Mouse (Mus musculus): ENCODE results near the gene Gm13694. TPM values are rescaled to one million over a fixed set of nuclear protein-coding genes. Genes with fewer than 3 reads are reported as not detected.
"Not testable (repeated sequence)": the region's sequence is repeated elsewhere in the genome, so short reads cannot be mapped to it uniquely, and the experiment has no call there.

The Gm13694 gene
- total RNA-seq (2015; ENCODE audit: low replicate concordance) (not detected in 2 replicates), total RNA-seq (2017; ENCODE audit: low replicate concordance) (1.9 TPM in 1 of 2 replicates, not detected in the other)

DNA sequence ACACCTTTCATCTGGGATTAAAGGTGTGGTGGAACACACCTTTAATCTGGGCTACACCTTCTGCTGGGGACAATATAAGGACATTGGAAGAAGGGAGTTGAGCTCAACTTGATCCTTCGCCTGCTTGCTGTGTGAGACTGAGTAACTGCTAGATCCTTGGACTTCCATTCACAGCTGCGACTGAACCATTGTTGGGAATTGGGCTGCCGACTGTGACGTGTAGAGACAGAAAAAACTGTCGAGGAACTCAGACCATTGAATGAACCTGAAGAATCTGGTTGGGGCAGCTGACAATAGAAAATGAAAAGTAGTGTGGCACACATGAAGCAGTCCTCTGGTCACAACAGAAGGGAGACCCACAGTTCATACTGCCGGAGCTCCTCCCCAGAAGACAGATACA is at the start of gene Gm13694:
TSS of gene Gm13694 (plus strand) at position 301 of the 400 bp plus-strand sequence.
- not testable (repeated sequence) for ATAC-seq (replicated peaks; ENCODE audit: low FRiP score, poor library complexity, severe bottlenecking)

DNA sequence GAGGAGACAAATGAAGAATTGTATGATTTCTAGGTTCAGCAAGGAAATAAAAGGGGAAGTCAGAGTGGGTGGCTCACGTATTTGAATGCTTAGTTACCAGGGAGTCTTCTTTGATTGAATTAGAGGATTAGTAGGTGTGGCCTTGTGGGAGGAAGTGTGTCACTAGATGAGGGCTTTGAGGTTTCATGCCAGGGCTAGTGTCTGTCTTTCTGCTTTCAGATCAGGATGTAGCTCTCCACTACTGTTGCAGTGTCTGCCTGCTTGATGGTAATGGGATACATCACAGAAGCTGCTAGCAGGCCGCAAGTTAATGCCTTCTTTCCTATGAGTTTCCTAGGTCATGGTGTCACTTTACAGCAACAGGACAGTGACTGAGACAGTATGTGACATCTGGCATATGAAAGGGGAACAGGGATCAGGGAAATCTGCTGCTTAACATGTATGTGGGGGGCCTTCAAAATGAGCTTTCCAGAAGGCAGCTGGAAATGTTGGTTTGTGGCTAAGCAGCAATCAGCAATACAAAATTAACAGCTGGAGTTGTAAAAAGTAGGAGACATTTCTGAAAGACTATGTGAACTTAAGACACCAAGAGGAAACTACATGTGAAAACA is 49.1 kb upstream of the Gm13694 start:
- ATAC-seq (replicated peaks; ENCODE audit: low FRiP score, poor library complexity, severe bottlenecking), result no peak

DNA sequence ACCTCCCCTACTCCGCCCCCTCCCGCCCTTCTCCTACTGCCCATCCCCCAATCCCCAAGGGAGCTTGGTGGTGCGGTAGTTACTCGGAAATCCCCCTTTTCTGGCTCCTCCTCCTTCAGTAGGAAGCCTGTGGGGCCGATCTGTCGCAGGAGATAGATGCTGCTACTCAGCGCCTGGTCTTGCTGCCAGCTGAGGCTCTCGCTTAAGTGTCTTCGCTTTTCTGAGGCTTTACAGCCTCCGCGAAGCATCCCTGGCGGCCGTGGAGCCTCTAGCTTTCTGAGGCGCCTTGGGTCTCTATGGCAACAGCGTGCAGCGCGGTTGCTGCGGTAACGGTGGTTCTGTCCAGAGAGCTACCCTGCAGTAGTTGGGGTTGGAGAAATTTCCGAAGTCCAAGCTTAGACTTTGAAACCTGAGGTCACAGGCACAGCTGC is 37.8 kb upstream of the Gm13694 start, which contains the start of gene Zswim2:
TSS of gene Zswim2 (minus strand) at position 298 of the 431 bp plus-strand sequence.
- no peak for ATAC-seq (replicated peaks; ENCODE audit: low FRiP score, poor library complexity, severe bottlenecking)

DNA sequence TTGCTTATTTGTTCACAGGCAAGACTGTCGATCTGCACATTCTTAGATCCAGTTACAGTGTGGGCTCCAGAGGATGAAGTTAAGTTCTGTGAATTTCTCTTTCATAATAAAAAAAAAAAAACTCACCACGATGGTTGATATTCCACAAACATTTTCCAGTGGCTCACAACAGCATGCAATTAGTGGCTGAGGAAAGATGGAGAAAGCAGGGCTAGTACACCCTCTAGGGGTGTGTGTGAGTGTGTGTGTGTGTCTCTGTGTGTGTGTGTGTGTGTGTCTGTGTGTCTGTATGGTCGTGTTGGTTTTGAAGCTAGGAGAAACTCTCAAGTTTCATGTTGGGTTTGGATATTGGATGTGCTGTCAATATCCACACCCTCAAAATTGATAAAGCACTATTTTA is 37.4 kb upstream of the Gm13694 start:
- no peak for ATAC-seq (replicated peaks; ENCODE audit: low FRiP score, poor library complexity, severe bottlenecking)

DNA sequence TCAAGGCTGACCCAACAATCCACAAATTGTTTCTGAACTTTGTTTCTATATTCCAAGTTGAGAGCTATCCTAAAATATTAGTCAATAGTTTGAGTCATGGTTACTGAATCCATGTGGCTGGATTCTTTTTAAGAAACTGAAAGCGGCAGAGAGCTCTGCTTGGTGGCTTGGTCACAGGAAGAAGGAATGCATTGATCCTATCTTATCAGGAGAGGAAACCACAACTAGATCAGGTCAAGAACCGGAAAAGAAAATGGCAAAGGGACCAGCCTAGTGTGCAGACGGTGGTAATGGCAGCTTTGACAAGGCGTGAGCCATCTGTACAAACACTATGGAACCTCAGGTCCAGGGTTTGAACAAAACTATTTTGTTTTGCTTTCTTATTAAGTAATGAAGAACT is 36.9 kb upstream of the Gm13694 start:
- no peak for ATAC-seq (replicated peaks; ENCODE audit: low FRiP score, poor library complexity, severe bottlenecking)

DNA sequence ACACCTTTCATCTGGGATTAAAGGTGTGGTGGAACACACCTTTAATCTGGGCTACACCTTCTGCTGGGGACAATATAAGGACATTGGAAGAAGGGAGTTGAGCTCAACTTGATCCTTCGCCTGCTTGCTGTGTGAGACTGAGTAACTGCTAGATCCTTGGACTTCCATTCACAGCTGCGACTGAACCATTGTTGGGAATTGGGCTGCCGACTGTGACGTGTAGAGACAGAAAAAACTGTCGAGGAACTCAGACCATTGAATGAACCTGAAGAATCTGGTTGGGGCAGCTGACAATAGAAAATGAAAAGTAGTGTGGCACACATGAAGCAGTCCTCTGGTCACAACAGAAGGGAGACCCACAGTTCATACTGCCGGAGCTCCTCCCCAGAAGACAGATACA is 23.3 kb upstream of the Gm13694 start, which contains the start of gene Gm13698:
TSS of gene Gm13698 (plus strand) at position 301 of the 400 bp plus-strand sequence.
- ATAC-seq (replicated peaks; ENCODE audit: low FRiP score, poor library complexity, severe bottlenecking), result not testable (repeated sequence)

DNA sequence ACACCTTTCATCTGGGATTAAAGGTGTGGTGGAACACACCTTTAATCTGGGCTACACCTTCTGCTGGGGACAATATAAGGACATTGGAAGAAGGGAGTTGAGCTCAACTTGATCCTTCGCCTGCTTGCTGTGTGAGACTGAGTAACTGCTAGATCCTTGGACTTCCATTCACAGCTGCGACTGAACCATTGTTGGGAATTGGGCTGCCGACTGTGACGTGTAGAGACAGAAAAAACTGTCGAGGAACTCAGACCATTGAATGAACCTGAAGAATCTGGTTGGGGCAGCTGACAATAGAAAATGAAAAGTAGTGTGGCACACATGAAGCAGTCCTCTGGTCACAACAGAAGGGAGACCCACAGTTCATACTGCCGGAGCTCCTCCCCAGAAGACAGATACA is 17.5 kb upstream of the Gm13694 start, which contains the start of gene Gm13693:
TSS of gene Gm13693 (plus strand) at position 301 of the 400 bp plus-strand sequence.
- ATAC-seq (replicated peaks; ENCODE audit: low FRiP score, poor library complexity, severe bottlenecking), result not testable (repeated sequence)

DNA sequence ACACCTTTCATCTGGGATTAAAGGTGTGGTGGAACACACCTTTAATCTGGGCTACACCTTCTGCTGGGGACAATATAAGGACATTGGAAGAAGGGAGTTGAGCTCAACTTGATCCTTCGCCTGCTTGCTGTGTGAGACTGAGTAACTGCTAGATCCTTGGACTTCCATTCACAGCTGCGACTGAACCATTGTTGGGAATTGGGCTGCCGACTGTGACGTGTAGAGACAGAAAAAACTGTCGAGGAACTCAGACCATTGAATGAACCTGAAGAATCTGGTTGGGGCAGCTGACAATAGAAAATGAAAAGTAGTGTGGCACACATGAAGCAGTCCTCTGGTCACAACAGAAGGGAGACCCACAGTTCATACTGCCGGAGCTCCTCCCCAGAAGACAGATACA is 11.7 kb upstream of the Gm13694 start, which contains the start of gene Gm13695:
TSS of gene Gm13695 (plus strand) at position 301 of the 400 bp plus-strand sequence.
- ATAC-seq (replicated peaks; ENCODE audit: low FRiP score, poor library complexity, severe bottlenecking), result not testable (repeated sequence)

DNA sequence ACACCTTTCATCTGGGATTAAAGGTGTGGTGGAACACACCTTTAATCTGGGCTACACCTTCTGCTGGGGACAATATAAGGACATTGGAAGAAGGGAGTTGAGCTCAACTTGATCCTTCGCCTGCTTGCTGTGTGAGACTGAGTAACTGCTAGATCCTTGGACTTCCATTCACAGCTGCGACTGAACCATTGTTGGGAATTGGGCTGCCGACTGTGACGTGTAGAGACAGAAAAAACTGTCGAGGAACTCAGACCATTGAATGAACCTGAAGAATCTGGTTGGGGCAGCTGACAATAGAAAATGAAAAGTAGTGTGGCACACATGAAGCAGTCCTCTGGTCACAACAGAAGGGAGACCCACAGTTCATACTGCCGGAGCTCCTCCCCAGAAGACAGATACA is 5.9 kb upstream of the Gm13694 start, which contains the start of gene Gm13696:
TSS of gene Gm13696 (plus strand) at position 301 of the 400 bp plus-strand sequence.
- ATAC-seq (replicated peaks; ENCODE audit: low FRiP score, poor library complexity, severe bottlenecking), result not testable (repeated sequence)

DNA sequence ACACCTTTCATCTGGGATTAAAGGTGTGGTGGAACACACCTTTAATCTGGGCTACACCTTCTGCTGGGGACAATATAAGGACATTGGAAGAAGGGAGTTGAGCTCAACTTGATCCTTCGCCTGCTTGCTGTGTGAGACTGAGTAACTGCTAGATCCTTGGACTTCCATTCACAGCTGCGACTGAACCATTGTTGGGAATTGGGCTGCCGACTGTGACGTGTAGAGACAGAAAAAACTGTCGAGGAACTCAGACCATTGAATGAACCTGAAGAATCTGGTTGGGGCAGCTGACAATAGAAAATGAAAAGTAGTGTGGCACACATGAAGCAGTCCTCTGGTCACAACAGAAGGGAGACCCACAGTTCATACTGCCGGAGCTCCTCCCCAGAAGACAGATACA is 5.7 kb downstream of the Gm13694 start, which contains the start of gene Gm13697:
TSS of gene Gm13697 (plus strand) at position 301 of the 400 bp plus-strand sequence.
- not testable (repeated sequence) for ATAC-seq (replicated peaks; ENCODE audit: low FRiP score, poor library complexity, severe bottlenecking)

DNA sequence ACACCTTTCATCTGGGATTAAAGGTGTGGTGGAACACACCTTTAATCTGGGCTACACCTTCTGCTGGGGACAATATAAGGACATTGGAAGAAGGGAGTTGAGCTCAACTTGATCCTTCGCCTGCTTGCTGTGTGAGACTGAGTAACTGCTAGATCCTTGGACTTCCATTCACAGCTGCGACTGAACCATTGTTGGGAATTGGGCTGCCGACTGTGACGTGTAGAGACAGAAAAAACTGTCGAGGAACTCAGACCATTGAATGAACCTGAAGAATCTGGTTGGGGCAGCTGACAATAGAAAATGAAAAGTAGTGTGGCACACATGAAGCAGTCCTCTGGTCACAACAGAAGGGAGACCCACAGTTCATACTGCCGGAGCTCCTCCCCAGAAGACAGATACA is 11.5 kb downstream of the Gm13694 start, which contains the start of gene Gm13691:
TSS of gene Gm13691 (plus strand) at position 301 of the 400 bp plus-strand sequence.
- ATAC-seq (replicated peaks; ENCODE audit: low FRiP score, poor library complexity, severe bottlenecking), result not testable (repeated sequence)

DNA sequence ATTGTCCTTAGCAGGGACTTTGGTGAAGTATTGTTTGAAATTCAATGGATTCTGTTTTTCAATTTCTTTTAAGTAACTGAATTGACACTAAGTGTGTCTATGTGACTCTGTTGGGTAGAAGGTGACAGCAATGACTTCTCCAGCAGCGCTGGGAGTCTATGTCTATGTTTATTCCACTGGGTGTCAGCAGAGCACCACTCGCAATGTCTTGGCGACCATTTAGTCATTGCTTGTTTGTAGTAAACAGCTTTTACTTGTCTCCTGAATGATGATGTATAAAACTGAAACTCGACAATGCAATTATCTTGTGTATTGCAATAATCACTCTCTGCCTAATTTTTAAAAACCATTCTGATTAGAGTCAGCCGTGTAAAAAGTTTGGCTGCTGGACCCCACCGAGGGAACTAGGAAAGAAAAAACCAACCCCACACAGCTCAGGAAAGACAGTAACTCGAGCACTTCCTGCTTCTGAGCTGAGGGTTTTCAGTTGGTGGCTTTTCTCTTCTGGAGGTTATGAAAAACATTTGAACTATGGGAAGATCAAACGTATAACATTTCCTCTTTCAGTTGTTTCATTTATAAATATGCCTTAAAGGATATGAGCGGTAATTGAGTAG is 15.0 kb downstream of the Gm13694 start:
- ATAC-seq (replicated peaks; ENCODE audit: low FRiP score, poor library complexity, severe bottlenecking), result 0 out of 2 replicates have a peak, but pooled peaks have one; percentile 42

DNA sequence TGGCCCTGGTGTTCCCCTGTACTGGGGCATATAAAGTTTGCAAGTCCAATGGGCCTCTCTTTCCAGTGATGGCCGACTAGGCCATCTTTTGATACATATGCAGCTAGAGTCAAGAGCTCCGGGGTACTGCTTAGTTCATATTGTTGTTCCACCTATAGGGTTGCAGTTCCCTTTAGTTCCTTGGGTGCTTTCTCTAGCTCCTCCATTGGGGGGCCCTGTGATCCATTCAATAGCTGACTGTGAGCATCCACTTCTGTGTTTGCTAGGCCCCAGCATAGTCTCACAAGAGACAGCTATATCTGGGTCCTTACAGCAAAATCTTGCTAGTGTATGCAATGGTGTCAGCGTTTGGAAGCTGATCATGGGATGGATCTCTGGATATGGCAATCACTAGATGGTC is 15.8 kb downstream of the Gm13694 start:
- ATAC-seq (replicated peaks; ENCODE audit: low FRiP score, poor library complexity, severe bottlenecking), result not testable (repeated sequence)

DNA sequence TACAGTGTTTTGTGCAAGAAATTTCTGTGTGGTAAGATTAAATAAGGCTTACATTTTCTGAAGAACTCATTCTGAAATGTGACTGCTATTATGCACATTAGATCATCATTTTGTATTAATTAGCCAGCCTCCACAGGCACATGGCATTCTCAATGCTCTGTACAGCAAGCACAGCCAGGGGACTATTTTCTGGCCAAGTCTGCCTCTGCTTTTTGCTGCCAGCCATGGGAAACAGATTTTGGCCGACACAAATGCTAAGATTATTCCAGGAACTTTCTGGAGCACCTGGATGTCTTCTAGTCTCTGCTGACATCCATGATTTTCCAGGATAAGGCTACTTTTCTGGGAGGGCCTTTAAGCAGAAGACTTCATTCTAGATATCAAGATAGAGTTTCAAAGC is 30.2 kb downstream of the Gm13694 start:
- ATAC-seq (replicated peaks; ENCODE audit: low FRiP score, poor library complexity, severe bottlenecking), result no peak

DNA sequence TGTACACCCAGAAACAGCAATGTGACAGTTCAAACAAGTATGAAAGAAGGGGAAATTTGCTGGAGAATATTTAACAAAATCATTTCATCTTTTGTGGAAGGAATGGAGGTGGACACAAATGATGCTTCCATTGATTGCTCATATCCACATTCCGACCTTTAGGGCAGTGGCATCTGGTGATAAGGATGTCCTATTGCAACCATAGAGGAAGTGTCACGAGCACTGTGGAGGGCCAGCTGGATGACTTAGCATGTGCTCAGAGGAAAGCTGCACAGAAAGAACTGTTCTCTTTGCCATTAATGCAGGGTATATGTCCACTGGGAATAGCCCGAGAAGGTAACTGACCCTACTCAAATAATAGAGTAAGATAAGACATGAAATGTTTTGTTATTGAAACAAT is 31.1 kb downstream of the Gm13694 start:
- no peak for ATAC-seq (replicated peaks; ENCODE audit: low FRiP score, poor library complexity, severe bottlenecking)

DNA sequence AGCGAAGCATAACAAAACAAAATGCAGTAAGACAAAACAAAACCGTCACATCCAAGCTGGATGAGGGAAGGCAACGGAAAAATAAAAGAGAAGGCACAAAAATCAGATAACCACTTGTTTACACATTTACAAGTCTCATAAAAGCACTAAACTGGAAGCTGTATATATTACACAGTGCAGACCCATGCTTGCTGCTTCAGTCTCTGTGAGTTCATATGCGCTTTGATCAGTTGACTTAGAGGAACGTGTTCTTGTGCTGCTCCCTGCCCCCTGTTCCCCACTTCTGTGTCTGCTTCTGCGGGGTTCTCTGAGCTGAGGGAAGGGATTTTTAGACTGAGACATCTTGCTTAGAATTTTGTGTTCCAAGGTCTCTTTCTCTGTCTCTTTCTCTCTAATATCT is 35.8 kb downstream of the Gm13694 start:
- no peak for ATAC-seq (replicated peaks; ENCODE audit: low FRiP score, poor library complexity, severe bottlenecking)

DNA sequence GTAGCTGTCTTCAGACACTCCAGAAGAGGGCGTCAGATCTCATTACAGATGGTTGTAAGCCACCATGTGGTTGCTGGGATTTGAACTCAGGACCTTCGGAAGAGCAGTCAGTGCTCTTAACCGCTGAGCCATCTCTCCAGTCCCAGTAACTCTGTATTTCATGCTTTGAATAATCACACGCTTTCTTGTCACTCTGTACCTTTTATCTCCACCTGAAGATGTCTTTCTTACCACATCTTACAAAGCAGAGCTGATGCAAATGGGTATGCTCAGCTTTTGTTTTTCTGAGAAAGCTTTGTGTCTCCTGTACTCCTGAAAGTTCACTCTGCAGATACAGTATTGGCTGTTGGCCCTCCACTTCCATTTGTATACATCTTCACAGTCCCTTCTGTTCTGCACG is 37.6 kb downstream of the Gm13694 start:
- ATAC-seq (replicated peaks; ENCODE audit: low FRiP score, poor library complexity, severe bottlenecking), result not testable (repeated sequence)

DNA sequence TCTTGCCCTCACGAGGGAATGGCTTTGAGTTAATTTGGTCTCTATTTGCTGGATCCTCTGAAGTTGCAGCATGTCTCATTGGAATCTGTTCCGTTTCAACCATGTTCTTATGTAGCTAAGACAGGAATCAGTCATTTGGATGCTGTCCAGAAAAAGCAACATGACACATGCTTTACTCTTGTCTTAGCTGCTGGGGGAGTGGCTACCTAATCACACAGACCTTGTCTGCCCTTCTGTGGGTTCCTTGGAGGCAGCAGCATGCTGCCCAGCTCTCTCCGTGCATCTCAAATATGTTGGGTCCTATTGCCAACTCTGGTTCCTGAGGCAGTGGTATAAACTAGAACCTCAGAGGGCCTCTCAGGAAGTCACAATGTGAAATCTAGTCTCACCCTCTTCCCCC is 39.6 kb downstream of the Gm13694 start:
- peak; percentile 63 for ATAC-seq (replicated peaks; ENCODE audit: low FRiP score, poor library complexity, severe bottlenecking)

DNA sequence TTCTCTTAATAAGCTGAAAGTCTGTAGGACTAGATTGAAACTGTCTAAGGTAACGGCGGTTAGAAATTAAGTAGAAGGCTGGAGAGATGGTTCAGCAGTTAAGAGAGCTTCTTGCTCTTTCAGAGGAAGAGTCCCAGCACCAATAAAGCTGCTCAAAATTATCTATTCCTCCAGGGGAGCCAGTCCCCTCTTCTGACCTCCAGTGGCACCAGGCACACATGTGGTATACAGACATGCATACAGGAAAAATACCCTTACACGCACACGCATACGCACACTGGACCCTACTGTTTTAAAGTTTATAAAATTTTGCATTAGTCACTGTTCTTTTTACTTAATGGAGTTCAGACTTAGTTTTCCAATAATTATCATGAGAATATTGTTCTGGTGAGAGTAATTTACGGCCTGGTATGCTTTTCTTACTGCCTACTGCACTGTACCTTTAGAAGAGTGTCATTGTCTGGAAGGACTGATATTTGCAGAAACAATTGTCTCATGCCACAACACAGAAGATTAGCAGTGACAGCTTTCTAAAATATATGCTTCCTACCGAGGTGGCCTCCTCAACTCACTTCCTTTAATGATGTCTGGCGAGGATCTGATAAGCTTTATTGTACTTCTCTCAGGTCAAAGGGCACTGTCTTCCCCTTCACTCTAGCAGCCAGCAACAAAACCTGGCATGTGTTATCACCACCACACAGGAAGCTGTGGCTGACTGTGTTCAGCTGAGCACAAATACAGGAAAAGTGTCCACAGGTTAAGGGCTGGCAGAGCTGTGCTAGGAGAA is 41.0 kb downstream of the Gm13694 start:
- no peak; the same call in 1 of the 2 replicates for ATAC-seq (replicated peaks; ENCODE audit: low FRiP score, poor library complexity, severe bottlenecking)

DNA sequence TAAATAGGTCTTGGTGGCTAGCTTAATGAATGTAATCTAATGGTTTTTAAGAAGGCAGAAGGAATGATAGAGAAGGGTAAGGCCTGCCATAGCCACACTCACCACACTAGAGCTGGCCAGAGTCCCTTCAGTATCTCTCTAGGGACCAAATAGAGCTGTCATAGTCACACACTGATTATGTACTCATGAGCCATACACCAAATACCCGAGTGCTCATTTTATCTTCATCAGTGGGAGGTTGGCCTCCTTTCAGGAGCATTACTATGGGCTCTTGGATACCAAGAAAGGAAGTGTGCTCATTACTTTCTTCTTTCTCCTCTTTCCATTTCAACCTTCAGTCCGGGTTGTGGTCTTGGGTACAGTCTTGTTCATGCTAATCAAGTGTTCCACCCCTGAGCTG is 43.2 kb downstream of the Gm13694 start:
- no peak for ATAC-seq (replicated peaks; ENCODE audit: low FRiP score, poor library complexity, severe bottlenecking)

Data from erythroid progenitor cell, adult 5-6 weeks (primary cell).